Mouse (Mus musculus) erythroblast, embryonic 14.5 days (primary cell): ENCODE data around the gene Afg1l.

Source experiments
- GATA1 ChIP-seq: IDR thresholded peaks from 2 replicates; pipeline ENCODE4 v1.6.1; 2012; ENCODE audit warnings: low read length, inconsistent platforms, mixed read lengths
- TAL1 ChIP-seq: IDR thresholded peaks from 3 replicates; pipeline ENCODE4 v1.6.1; 2012; ENCODE audit warnings: low read length, inconsistent platforms, mixed read lengths

GRCm38 (mm10) chr10:42518363-42518762 is 40.0 kb upstream of the Afg1l start:
- TF ChIP-seq TAL1 (0 out of 3 replicates have a peak, but pooled peaks have one; percentile 23), GATA1 (peak; percentile 50; the same call in 1 of the 2 replicates)
